Mouse (Mus musculus) fibroblast of lung, adult 2 months (primary cell): ENCODE results near the gene Cacna2d4.

Experiments
- DNase-seq: peaks from one replicate; pipeline ENCODE4 v3.0.0-alpha.2; 2011; ENCODE audit warnings: low read depth

The Cacna2d4 gene

GRCm38 (mm10) chr6:119387801-119388649 is 151.7 kb downstream of the Cacna2d4 start:
- DNase-seq: no peak

- DNase-seq: peak; percentile 86
Observed at GRCm38 (mm10) chr6:119388650-119389012, 152.3 kb downstream of the Cacna2d4 start.

GRCm38 (mm10) chr6:119389089-119389488 is 152.8 kb downstream of the Cacna2d4 start:
- peak; percentile 40 for DNase-seq

- DNase-seq: no peak
Observed at GRCm38 (mm10) chr6:119390728-119391127, 154.4 kb downstream of the Cacna2d4 start.

GRCm38 (mm10) chr6:119392836-119393235 is 156.5 kb downstream of the Cacna2d4 start:
- DNase-seq: peak; percentile 74

- DNase-seq: no peak
Observed at GRCm38 (mm10) chr6:119395421-119396308, 159.3 kb downstream of the Cacna2d4 start.

GRCm38 (mm10) chr6:119396309-119396634 is 159.9 kb downstream of the Cacna2d4 start:
- DNase-seq: peak; percentile 76

- DNase-seq: no peak
Observed at GRCm38 (mm10) chr6:119399371-119399770, 163.0 kb downstream of the Cacna2d4 start.

- no peak for DNase-seq
Observed at GRCm38 (mm10) chr6:119400649-119401048, 164.3 kb downstream of the Cacna2d4 start.

GRCm38 (mm10) chr6:119401545-119402304 is 165.4 kb downstream of the Cacna2d4 start:
- no peak for DNase-seq
